Mouse (Mus musculus) spleen, adult 18-20 months (tissue): ENCODE measurements around the gene Gramd1b.

Experiments
- DNase-seq, 2 experiments: peaks; one replicate each; pipeline ENCODE4 v3.0.0; 2022; ENCODE audit warnings: mixed read lengths in 2 of 2

Gramd1b gene

GRCm38 (mm10) chr9:40396171-40396570 is 135.0 kb downstream of the Gramd1b start:
- DNase-seq = no peak

- no peak for DNase-seq
Measured at GRCm38 (mm10) chr9:40391852-40392695, 139.1 kb downstream of the Gramd1b start.

- no peak for DNase-seq
Measured at GRCm38 (mm10) chr9:40391359-40391758, 139.8 kb downstream of the Gramd1b start.

GRCm38 (mm10) chr9:40390904-40391303 is 140.3 kb downstream of the Gramd1b start:
- DNase-seq = no peak

GRCm38 (mm10) chr9:40390396-40390760 is 140.8 kb downstream of the Gramd1b start:
- no peak for DNase-seq

GRCm38 (mm10) chr9:40389669-40390395 is 141.4 kb downstream of the Gramd1b start:
- DNase-seq = no peak

GRCm38 (mm10) chr9:40389175-40389574 is 142.0 kb downstream of the Gramd1b start:
- no peak for DNase-seq

GRCm38 (mm10) chr9:40384781-40385180 is 146.4 kb downstream of the Gramd1b start:
- DNase-seq = no peak

- DNase-seq = no peak
Measured at GRCm38 (mm10) chr9:40382508-40382907, 148.7 kb downstream of the Gramd1b start.

GRCm38 (mm10) chr9:40381416-40382411 is 149.5 kb downstream of the Gramd1b start:
- DNase-seq = no peak

- DNase-seq = no peak
Measured at GRCm38 (mm10) chr9:40376711-40377410, 154.3 kb downstream of the Gramd1b start.

- no peak for DNase-seq
Measured at GRCm38 (mm10) chr9:40376139-40376541, 155.0 kb downstream of the Gramd1b start.

- DNase-seq = no peak
Measured at GRCm38 (mm10) chr9:40375518-40375917, 155.7 kb downstream of the Gramd1b start.

GRCm38 (mm10) chr9:40374992-40375391 is 156.2 kb downstream of the Gramd1b start:
- no peak for DNase-seq

GRCm38 (mm10) chr9:40374533-40374971 is 156.6 kb downstream of the Gramd1b start:
- no peak for DNase-seq

GRCm38 (mm10) chr9:40374052-40374451 is 157.1 kb downstream of the Gramd1b start:
- DNase-seq = no peak

GRCm38 (mm10) chr9:40370151-40370550 is 161.0 kb downstream of the Gramd1b start:
- no peak for DNase-seq

GRCm38 (mm10) chr9:40366795-40367194 is 164.4 kb downstream of the Gramd1b start:
- no peak for DNase-seq

- DNase-seq = no peak
Measured at GRCm38 (mm10) chr9:40364312-40364711, 166.9 kb downstream of the Gramd1b start.

- DNase-seq = no peak
Measured at GRCm38 (mm10) chr9:40361970-40362369, 169.2 kb downstream of the Gramd1b start.

- DNase-seq = no peak
Measured at GRCm38 (mm10) chr9:40358408-40358896, 172.7 kb downstream of the Gramd1b start.
